Mouse (Mus musculus): ENCODE results near the gene Cbx8.

DNA sequence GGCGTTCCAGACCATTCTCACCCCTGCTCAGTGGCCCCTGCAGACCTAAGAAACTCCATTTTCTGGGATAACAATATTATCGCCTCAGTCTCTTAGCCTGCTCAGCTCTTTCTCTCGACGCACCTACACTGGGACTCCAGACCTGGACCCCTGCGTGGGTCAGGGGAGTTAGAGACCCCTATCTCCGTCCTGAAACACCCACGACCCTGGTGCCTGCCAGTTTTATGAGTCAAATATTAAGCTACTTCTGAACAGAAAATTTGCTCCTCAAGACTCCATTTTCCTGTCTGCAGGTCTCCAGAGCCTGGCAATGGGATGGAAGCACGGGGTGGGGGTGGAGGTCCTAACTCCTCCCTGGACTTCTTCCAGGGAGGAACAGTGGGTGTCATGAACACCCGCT, 16.5 kb upstream of the Cbx8 start:
- TF ChIP-seq POLR2A (IDR thresholded peaks at IDR 0.05; ENCODE audit: extremely low read depth, insufficient read depth, low read length) = no peak
- TF ChIP-seq CTCF (IDR thresholded peaks at IDR 0.05; ENCODE audit: extremely low read depth, insufficient read depth, low read length) = no peak
